Comparison of ENCODE assay signal across 10 mouse cellular contexts in genomic region chr2:173456083-173456482, GRCm38 (mm10).
A peak's percentile ranks its signal among the peaks of the same experiment; 100 is the strongest.
DNase-seq lines count a peak whose midpoint lies in the region; ATAC-seq and TF ChIP-seq lines count a peak whose summit lies in the region.
"Had no signal": no experiment of that assay in that cellular context is flagged by ENCODE, and none has a peak within 500 bp of the region (broad histone marks: within the 10 kb centered on the region; RNA-seq: fewer than 3 reads in every experiment).

No protein-coding gene starts in this region.

- H3K4me1 ChIP-seq in E14TG2a.4 (replicated peaks; ENCODE audit: low read depth, low read length), result no peaks in the 10 kb centered on the region
- H3K4me1 ChIP-seq in small intestine, adult 2 months (ENCODE audit: control insufficient read depth, insufficient read depth, insufficient read length, low read length), result 0 out of 2 replicates have a peak, but pooled peaks cover 3% of the 10 kb centered on the region
- H3K4me1 ChIP-seq in hindbrain, embryonic 10.5 days (replicated peaks), result 0 out of 2 replicates have a peak, but pooled peaks cover 3% of the 10 kb centered on the region
- H3K4me1 ChIP-seq: hindbrain, embryonic 12.5 days had no signal

- no peaks in the 10 kb centered on the region for H3K36me3 ChIP-seq in E14TG2a.4 (ENCODE audit: insufficient read depth, low read length)
- no peaks in the 10 kb centered on the region for H3K36me3 ChIP-seq in small intestine, adult 2 months (ENCODE audit: control insufficient read depth, insufficient read depth, low read length)
- H3K36me3 ChIP-seq in hindbrain, embryonic 10.5 days, result no peaks in the 10 kb centered on the region
- H3K36me3 ChIP-seq: hindbrain, embryonic 12.5 days had no signal

- 80% methylated on average over 7 of the region's 7 CpGs for WGBS in small intestine, adult 2 months
- 82% methylated on average over 7 of the region's 7 CpGs for WGBS in hindbrain, embryonic 10.5 days

- H3K27ac ChIP-seq in layer of hippocampus, adult 2 months, result no peak overlapping the region
- no peak overlapping the region for H3K27ac ChIP-seq in small intestine, adult 2 months (ENCODE audit: insufficient read depth, low read depth, low read length)
- no peak overlapping the region for H3K27ac ChIP-seq in hindbrain, embryonic 10.5 days
- H3K27ac ChIP-seq: hindbrain, embryonic 12.5 days; macrophage had no signal

- no peak for ATAC-seq in monocyte, adult 5-6 weeks (replicated peaks; ENCODE audit: insufficient number of reproducible peaks, low FRiP score, low TSS enrichment, poor library complexity, severe bottlenecking)

- TF ChIP-seq CTCF in layer of hippocampus, adult 2 months (conservative IDR thresholded peaks at IDR 0.05), result peak; percentile 54
- TF ChIP-seq CTCF in E14TG2a.4 (conservative IDR thresholded peaks at IDR 0.05; ENCODE audit: low read length), result peak; percentile 60
- TF ChIP-seq CTCF in small intestine, adult 2 months (IDR thresholded peaks at IDR 0.05; ENCODE audit: extremely low read depth, insufficient read length, insufficient replicate concordance, low read depth, low read length), result peak; percentile 24; the same call in 1 of the 2 replicates

- no peak for DNase-seq in layer of hippocampus, adult 2 months (ENCODE audit: low spot score in 2 of 2)
- DNase-seq in layer of hippocampus, postnatal 10 days (ENCODE audit: low spot score in 2 of 2), result no peak
- peak; percentile 53 for DNase-seq in CD4-positive helper T cell, adult 2 months (ENCODE audit: low read depth, low spot score)
- no peak for DNase-seq in hindbrain, embryonic 10.5 days (ENCODE audit: low spot score)
- DNase-seq: left cerebral cortex, postnatal 4 days had no signal

- no peak for TF ChIP-seq POLR2A in small intestine, adult 2 months (IDR thresholded peaks at IDR 0.05; ENCODE audit: low read depth, low read length)

- peaks cover 4% of the 10 kb centered on the region; the same call in 1 of the 2 replicates for H3K9me3 ChIP-seq in E14TG2a.4 (ENCODE audit: low read length)
- H3K9me3 ChIP-seq in hindbrain, embryonic 10.5 days, result peaks cover 14% of the 10 kb centered on the region; the same call in 1 of the 2 replicates

- H3K27me3 ChIP-seq in E14TG2a.4 (ENCODE audit: insufficient read depth, low read length), result peaks cover 13% of the 10 kb centered on the region; the same call in 1 of the 2 replicates
- no peaks in the 10 kb centered on the region for H3K27me3 ChIP-seq in small intestine, adult 2 months (ENCODE audit: control insufficient read depth, insufficient read depth, low read length)
- no peaks in the 10 kb centered on the region for H3K27me3 ChIP-seq in hindbrain, embryonic 10.5 days (ENCODE audit: insufficient read depth, poor library complexity, severe bottlenecking)

- no peak overlapping the region for H3K4me3 ChIP-seq in layer of hippocampus, adult 2 months
- H3K4me3 ChIP-seq in E14TG2a.4 (replicated peaks; ENCODE audit: low read length), result no peak overlapping the region
- H3K4me3 ChIP-seq in small intestine, adult 2 months (ENCODE audit: low read depth, low read length), result no peak overlapping the region
- no peak overlapping the region for H3K4me3 ChIP-seq in hindbrain, embryonic 10.5 days
- H3K4me3 ChIP-seq: hindbrain, embryonic 12.5 days had no signal
